Mouse (Mus musculus): ENCODE measurements at regions not wholly inside any gene's neighbourhood (a gene's known extent, or its start where the extent isn't known, plus 50 kb on each side); places are given as distances from the start of the nearest gene placed in this dataset.
A peak's percentile ranks its signal among the peaks of the same experiment; 100 is the strongest.
"Not testable (repeated sequence)": the region's sequence is repeated elsewhere in the genome, so short reads cannot be mapped to it uniquely, and the experiment has no call there.

DNA sequence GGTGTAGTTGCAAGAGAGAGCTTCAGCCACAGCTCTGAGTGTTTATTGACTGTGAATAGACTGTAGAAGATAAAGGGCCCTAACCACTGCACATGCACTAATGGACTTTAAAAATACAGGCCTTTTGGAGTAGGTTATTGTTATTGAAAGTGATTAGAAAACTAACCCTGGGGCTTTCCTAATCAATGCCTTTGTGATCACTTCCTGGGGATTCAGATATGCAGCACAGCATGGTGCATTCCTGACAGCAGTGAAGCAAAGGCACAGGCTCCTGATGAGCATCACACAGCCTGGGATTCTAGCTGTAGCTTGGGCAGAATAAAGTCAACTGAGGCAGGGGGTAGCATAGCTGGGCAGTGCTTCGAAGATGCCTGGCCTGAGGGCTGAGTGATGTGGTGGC is 87.3 kb downstream of the Gm11077 start:
- no peak for ATAC-seq (replicated peaks; ENCODE audit: low FRiP score, low TSS enrichment, poor library complexity, severe bottlenecking)

GRCm38 (mm10) chr6:140816831-140817230 is 87.7 kb downstream of the Gm11077 start:
- 0 out of 2 replicates have a peak, but pooled peaks have one; percentile 37 for ATAC-seq (replicated peaks; ENCODE audit: low FRiP score, low TSS enrichment, poor library complexity, severe bottlenecking)

- 0 out of 2 replicates have a peak, but pooled peaks have one; percentile 14 for ATAC-seq (replicated peaks; ENCODE audit: low FRiP score, low TSS enrichment, poor library complexity, severe bottlenecking)
These were observed 90.4 kb downstream of the Gm11077 start for GRCm38 (mm10) chr6:140819451-140819878.

- ATAC-seq (replicated peaks; ENCODE audit: low FRiP score, low TSS enrichment, poor library complexity, severe bottlenecking) = no peak
These were observed 97.4 kb downstream of the Gm11077 start for GRCm38 (mm10) chr6:140826522-140826921.

DNA sequence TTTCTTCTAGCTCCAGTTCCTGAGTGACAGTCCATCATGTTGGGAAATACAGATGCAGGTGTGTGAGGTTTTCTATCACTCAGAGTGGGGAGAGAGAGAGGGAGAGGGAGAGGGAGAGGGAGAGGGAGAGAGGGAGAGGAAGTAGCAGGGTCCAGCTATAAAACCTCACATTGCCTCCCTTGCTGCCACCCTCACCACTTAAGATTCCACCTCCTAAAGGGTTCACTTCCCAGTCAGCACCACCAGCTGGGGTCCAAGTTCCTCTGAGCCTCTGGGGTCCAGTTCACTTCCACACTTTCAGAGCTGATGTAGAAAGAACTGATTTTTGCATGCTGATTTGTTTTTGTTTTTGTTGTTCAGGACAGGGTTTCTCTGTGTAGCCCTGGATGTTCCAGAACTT is 98.6 kb downstream of the Gm11077 start:
- no peak for ATAC-seq (replicated peaks; ENCODE audit: low FRiP score, low TSS enrichment, poor library complexity, severe bottlenecking)

GRCm38 (mm10) chr6:140843292-140843991 is 114.4 kb downstream of the Gm11077 start:
- ATAC-seq (replicated peaks; ENCODE audit: low FRiP score, low TSS enrichment, poor library complexity, severe bottlenecking) = no peak

- no peak for ATAC-seq (replicated peaks; ENCODE audit: low FRiP score, low TSS enrichment, poor library complexity, severe bottlenecking)
These were observed 118.1 kb downstream of the Gm11077 start for GRCm38 (mm10) chr6:140847165-140847564.

DNA sequence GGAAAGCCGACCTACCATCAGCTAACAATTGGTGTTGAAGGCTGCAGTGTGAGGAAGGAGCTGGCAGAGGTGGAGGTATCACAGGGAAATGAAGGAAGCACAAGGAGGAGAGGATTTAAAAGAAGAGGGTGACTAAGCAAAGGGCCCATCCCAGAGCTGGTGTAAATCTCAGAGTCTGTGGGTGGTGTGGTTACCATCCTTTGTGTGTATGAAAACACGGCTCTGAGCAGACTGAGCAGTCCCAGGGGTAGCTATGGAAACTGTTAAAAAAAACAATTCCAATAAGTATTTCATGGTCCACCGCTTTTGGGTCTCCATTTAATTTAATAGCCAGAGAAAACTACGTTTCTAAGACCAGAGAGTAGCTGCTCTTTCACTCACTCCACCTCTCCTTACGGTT is 123.3 kb downstream of the Gm11077 start:
- no peak for ATAC-seq (replicated peaks; ENCODE audit: low FRiP score, low TSS enrichment, poor library complexity, severe bottlenecking)

- ATAC-seq (replicated peaks; ENCODE audit: low FRiP score, low TSS enrichment, poor library complexity, severe bottlenecking) = no peak
These were observed 124.4 kb downstream of the Gm11077 start for GRCm38 (mm10) chr6:140853508-140853907.

- ATAC-seq (replicated peaks; ENCODE audit: low FRiP score, low TSS enrichment, poor library complexity, severe bottlenecking) = no peak
These were observed 125.6 kb downstream of the Gm11077 start for GRCm38 (mm10) chr6:140854691-140855090.

DNA sequence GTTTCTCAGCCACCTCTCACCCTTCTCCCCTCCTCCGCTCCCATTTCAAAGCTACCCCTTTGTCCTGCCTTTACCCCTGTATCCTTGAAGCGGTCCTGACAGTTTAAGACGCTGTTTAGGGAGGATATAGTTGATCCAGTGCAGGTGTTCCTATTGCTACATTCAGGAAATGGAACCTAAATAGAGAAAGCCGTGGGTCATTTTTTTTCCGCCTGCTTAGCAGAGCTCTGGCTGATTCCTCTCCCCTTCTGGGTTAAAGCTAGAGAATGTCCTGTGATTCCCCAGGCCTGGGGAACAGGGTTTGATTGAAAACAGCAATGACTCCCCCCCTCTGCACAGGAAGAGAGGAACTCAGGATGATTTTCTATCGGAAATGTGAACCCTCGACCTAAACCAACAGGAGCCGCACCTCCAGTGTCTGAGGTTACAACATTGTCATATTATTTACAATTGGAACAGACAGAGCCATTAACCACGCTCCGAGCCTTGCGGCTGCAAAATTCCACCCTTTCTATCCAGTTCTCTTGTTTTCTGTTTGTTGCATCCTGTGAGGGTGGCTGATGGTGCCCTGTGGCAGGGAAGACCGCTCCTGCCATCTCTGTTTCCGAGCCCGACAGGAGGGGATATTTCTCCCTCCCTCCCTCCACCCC is 127.5 kb downstream of the Gm11077 start:
- ATAC-seq (replicated peaks; ENCODE audit: low FRiP score, low TSS enrichment, poor library complexity, severe bottlenecking) = no peak

- no peak for ATAC-seq (replicated peaks; ENCODE audit: low FRiP score, low TSS enrichment, poor library complexity, severe bottlenecking)
These were observed 128.1 kb downstream of the Gm11077 start for GRCm38 (mm10) chr6:140857118-140857746.

- not testable (repeated sequence) for ATAC-seq (replicated peaks; ENCODE audit: low FRiP score, low TSS enrichment, poor library complexity, severe bottlenecking)
These were observed 140.4 kb downstream of the Gm11077 start for GRCm38 (mm10) chr6:140869523-140869922.

DNA sequence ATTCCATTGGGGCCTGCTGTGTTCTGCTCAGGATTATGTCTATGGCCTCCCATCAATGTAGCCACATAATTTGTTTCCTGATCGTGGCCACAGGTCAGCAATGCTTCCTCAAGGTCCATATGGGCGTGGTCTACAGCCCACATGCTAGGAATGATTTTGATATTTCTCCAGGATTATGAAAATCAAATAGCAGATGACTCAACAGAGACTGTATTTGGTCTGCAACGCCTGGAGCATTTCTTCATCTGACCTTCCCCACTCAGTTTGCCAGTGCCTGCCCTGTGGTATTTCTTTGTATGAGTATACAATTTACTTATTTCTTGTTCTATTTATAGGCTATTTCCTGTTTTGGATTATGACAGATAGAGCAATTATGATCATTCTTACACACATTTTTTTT is 145.7 kb downstream of the Gm11077 start:
- ATAC-seq (replicated peaks; ENCODE audit: low FRiP score, low TSS enrichment, poor library complexity, severe bottlenecking) = no peak

DNA sequence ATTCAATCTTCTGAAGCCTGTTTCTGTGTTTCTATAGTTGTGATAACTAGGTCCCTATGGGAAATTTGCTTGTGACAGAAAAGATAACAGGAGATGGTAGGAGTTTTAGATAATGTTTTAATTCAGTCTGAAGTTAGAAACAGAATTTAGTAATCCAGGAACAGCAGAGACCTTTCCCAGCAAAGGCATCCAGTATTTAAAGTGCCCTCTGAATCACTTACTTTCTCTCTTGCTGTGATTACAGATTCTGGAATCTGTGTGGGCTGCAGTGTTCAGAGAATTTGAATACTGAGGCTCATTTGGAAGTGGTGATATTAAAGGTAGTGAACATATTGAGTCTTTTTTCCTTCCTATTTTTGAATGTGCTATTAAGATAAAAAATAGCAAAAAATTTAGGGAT is 154.6 kb downstream of the Gm11077 start:
- ATAC-seq (replicated peaks; ENCODE audit: low FRiP score, low TSS enrichment, poor library complexity, severe bottlenecking) = no peak

DNA sequence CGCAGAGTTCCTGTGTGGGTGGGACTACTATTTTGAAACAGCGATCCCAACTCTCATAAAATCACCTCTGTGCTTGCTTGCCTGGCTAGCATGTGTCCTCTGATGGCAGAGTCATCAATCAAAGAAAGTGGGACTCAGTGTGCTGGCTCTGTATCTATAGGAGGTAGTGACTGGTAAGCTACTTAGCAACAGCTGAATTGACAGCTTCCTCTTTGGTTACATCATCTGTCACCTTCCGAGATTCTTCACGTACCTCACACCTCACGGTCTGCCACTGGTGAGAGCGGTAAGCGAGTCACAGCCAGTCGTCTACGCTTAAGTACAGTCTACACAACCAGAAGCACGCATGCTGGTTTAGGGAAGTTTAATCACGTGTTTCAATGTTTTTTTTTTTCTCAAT is 159.5 kb downstream of the Gm11077 start:
- no peak for ATAC-seq (replicated peaks; ENCODE audit: low FRiP score, low TSS enrichment, poor library complexity, severe bottlenecking)

DNA sequence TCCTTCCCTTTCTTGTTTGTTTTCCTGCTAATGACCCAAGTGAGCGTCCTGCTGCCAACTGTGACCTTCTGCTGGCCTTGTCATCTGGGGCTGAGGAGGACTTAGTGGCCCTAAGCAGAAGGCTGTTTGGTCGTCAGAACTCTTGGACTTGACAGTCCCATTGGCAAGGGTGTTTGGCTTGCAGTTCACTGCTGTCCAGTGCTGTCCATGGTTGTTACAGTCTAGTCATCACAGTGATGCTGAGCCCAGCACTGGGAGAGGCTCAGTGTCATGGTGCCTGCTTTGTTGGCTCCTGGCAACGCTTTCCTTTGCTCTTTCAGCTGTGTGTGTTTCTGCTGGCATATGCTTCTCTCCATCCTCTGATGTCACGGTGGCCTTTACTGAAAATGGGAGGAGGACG is 161.0 kb downstream of the Gm11077 start:
- no peak for ATAC-seq (replicated peaks; ENCODE audit: low FRiP score, low TSS enrichment, poor library complexity, severe bottlenecking)

- ATAC-seq (replicated peaks; ENCODE audit: low FRiP score, low TSS enrichment, poor library complexity, severe bottlenecking) = no peak
These were observed 161.5 kb downstream of the Gm11077 start for GRCm38 (mm10) chr6:140890591-140890990.

- no peak for ATAC-seq (replicated peaks; ENCODE audit: low FRiP score, low TSS enrichment, poor library complexity, severe bottlenecking)
These were observed 165.4 kb downstream of the Gm11077 start for GRCm38 (mm10) chr6:140894467-140894866.

DNA sequence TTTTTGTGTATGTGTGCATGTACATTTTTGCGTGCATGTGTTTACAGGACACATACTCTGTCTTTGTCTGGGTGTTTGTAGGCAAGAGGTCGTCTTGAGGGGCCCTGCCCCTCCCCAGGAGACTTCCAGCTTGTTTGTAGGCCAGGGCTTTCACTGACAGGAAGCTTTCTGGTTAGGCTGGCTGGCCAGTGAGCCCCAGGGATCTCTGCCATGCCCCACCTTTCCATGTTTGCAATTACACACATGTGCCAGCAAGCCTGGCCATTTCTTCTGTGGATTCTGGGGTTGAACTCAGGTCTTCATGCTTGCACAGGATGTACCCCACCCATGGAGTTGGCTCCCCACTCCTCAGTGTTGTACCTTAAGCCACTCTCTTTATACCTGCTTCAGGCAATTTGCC is 166.4 kb downstream of the Gm11077 start:
- ATAC-seq (replicated peaks; ENCODE audit: low FRiP score, low TSS enrichment, poor library complexity, severe bottlenecking) = no peak

DNA sequence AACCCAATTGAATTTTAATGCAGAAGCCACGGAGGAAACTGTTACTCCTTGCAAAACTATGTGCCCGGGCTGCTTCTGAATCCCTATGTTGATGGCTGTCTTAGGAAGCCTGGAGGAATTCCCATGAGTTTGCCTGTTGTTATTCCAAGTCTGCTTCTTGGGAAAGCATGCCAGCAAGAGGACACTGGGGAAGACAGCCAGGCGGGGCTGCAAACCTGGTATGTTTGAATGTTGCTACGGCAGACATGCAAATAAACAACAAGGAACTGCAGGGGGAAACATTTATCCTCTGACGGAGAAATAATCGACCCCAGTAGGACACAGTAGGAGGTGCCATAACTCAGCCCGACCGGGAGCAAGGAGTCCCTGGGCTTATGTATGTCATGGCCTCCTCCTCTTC is 168.0 kb downstream of the Gm11077 start:
- ATAC-seq (replicated peaks; ENCODE audit: low FRiP score, low TSS enrichment, poor library complexity, severe bottlenecking) = no peak
